Mouse (Mus musculus): ENCODE results near the gene Trim69. TPM values are rescaled to one million over a fixed set of nuclear protein-coding genes. Genes with fewer than 3 reads are reported as not detected.

Trim69 gene
- polyA plus RNA-seq, 1 experiment from 2014 or later: not detected

- no peaks in the 10 kb centered on the region for H3K27me3 ChIP-seq
- 90% methylated on average over 2 of the region's 2 CpGs for WGBS
- H3K4me2 ChIP-seq (replicated peaks): no peak overlapping the region
- no peak overlapping the region for H3K27ac ChIP-seq (replicated peaks)
- no peak for ATAC-seq (ENCODE audit: insufficient number of reproducible peaks, low FRiP score, low TSS enrichment, low read depth)
- H3K4me3 ChIP-seq (replicated peaks): no peak overlapping the region
- H3K36me3 ChIP-seq: no peaks in the 10 kb centered on the region
- no peaks in the 10 kb centered on the region for H3K9me3 ChIP-seq (replicated peaks)
- H3K9ac ChIP-seq: no peak overlapping the region
- H3K4me1 ChIP-seq: peaks cover 12% of the 10 kb centered on the region
Measured at GRCm38 (mm10) chr2:122154479-122154878, 6.0 kb upstream of the Trim69 start.

- Histone ChIP-seq H3K36me3 (no peaks in the 10 kb centered on the region), H3K4me3 (replicated peaks) (no peak overlapping the region), H3K9ac (no peak overlapping the region), H3K27ac (replicated peaks) (no peak overlapping the region), H3K27me3 (no peaks in the 10 kb centered on the region), H3K9me3 (replicated peaks) (no peaks in the 10 kb centered on the region), H3K4me1 (peaks cover 12% of the 10 kb centered on the region), H3K4me2 (replicated peaks) (no peak overlapping the region)
- 78% methylated on average over 2 of the region's 2 CpGs for WGBS
- ATAC-seq (ENCODE audit: insufficient number of reproducible peaks, low FRiP score, low TSS enrichment, low read depth): no peak
Measured at GRCm38 (mm10) chr2:122155292-122155691, 5.2 kb upstream of the Trim69 start.

GRCm38 (mm10) chr2:122156051-122156700 lies 4.3 kb upstream of the Trim69 start:
- H3K9ac ChIP-seq: no peak overlapping the region
- no peak overlapping the region for H3K4me3 ChIP-seq (replicated peaks)
- no peak overlapping the region for H3K27ac ChIP-seq (replicated peaks)
- no peaks in the 10 kb centered on the region for H3K36me3 ChIP-seq
- no peaks in the 10 kb centered on the region for H3K27me3 ChIP-seq
- no peak overlapping the region for H3K4me2 ChIP-seq (replicated peaks)
- WGBS: 86% methylated on average over 4 of the region's 4 CpGs
- no peaks in the 10 kb centered on the region for H3K9me3 ChIP-seq (replicated peaks)
- ATAC-seq (ENCODE audit: insufficient number of reproducible peaks, low FRiP score, low TSS enrichment, low read depth): no peak
- H3K4me1 ChIP-seq: peaks cover 12% of the 10 kb centered on the region

- Histone ChIP-seq H3K27me3 (no peaks in the 10 kb centered on the region), H3K9ac (no peak overlapping the region), H3K4me2 (replicated peaks) (no peak overlapping the region), H3K4me1 (peaks cover 16% of the 10 kb centered on the region), H3K4me3 (replicated peaks) (no peak overlapping the region), H3K27ac (replicated peaks) (no peak overlapping the region), H3K36me3 (no peaks in the 10 kb centered on the region), H3K9me3 (replicated peaks) (no peaks in the 10 kb centered on the region)
- no peak for ATAC-seq (ENCODE audit: insufficient number of reproducible peaks, low FRiP score, low TSS enrichment, low read depth)
Measured at GRCm38 (mm10) chr2:122157561-122157960, 2.9 kb upstream of the Trim69 start.

DNA sequence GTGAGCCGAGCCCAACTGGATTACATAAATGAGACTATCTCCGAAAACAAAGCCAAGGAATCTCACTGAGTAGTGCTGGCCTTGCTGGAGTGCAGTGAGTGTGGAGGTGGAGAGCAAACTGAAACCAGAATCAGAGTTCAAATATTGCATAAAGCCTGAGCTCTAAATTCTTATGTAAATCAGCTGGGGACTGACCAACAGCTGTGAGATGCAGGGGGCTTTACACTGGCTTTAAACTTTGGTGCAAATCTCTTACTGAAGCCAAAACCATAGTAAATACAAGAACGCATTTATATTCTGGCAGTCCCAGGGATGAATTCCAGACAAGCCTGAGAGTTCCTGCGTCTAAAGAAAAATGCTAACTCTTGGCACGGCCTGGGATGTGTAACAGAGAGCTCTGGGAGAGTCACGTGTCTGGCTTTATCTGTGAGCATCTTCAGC lies 2.1 kb upstream of the Trim69 start:
- H3K27me3 ChIP-seq: no peaks in the 10 kb centered on the region
- H3K4me1 ChIP-seq: peaks cover 16% of the 10 kb centered on the region
- peak; percentile 50; the same call in 1 of the 2 replicates for ATAC-seq (ENCODE audit: insufficient number of reproducible peaks, low FRiP score, low TSS enrichment, low read depth)
- peak overlapping the region; percentile 44 for H3K27ac ChIP-seq (replicated peaks)
- H3K4me3 ChIP-seq (replicated peaks): no peak overlapping the region
- H3K36me3 ChIP-seq: no peaks in the 10 kb centered on the region
- no peak overlapping the region for H3K9ac ChIP-seq
- H3K4me2 ChIP-seq (replicated peaks): no peak overlapping the region
- WGBS: 28% methylated on average over 6 of the region's 6 CpGs
- no peaks in the 10 kb centered on the region for H3K9me3 ChIP-seq (replicated peaks)

GRCm38 (mm10) chr2:122159667-122160066 lies 833 bp upstream of the Trim69 start:
- H3K4me3 ChIP-seq (replicated peaks): no peak overlapping the region
- no peaks in the 10 kb centered on the region for H3K36me3 ChIP-seq
- H3K27me3 ChIP-seq: no peaks in the 10 kb centered on the region
- peaks cover 16% of the 10 kb centered on the region for H3K4me1 ChIP-seq
- no peak overlapping the region for H3K4me2 ChIP-seq (replicated peaks)
- ATAC-seq (ENCODE audit: insufficient number of reproducible peaks, low FRiP score, low TSS enrichment, low read depth): no peak
- WGBS: 64% methylated on average over 6 of the region's 6 CpGs
- H3K27ac ChIP-seq (replicated peaks): no peak overlapping the region
- H3K9me3 ChIP-seq (replicated peaks): no peaks in the 10 kb centered on the region
- no peak overlapping the region for H3K9ac ChIP-seq

DNA sequence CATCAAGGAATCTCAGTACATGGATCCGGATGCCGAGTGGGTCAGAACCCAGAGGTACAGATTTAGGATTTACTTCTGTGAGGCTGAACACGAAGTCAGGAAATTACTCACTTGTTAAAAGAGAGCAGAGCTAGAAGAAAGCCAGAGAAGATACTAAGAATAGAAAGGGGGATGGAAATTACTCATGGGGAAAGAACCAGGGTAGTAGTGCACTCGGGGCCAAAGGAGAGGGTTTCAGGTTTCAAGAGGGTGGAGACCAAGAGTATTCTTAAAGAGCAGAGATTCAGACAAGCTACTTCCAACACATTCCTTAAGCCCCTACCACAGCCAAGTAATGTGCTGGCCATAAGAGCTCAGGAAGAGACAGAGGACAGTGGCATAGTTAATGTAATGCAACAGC lies 1.0 kb downstream of the Trim69 start:
- no peak for ATAC-seq (ENCODE audit: insufficient number of reproducible peaks, low FRiP score, low TSS enrichment, low read depth)
- Histone ChIP-seq H3K4me2 (replicated peaks) (no peak overlapping the region), H3K4me3 (replicated peaks) (no peak overlapping the region), H3K27me3 (no peaks in the 10 kb centered on the region), H3K4me1 (peaks cover 16% of the 10 kb centered on the region), H3K36me3 (no peaks in the 10 kb centered on the region), H3K9me3 (replicated peaks) (no peaks in the 10 kb centered on the region), H3K9ac (no peak overlapping the region), H3K27ac (replicated peaks) (no peak overlapping the region)
- WGBS: 42% methylated on average over 4 of the region's 4 CpGs

DNA sequence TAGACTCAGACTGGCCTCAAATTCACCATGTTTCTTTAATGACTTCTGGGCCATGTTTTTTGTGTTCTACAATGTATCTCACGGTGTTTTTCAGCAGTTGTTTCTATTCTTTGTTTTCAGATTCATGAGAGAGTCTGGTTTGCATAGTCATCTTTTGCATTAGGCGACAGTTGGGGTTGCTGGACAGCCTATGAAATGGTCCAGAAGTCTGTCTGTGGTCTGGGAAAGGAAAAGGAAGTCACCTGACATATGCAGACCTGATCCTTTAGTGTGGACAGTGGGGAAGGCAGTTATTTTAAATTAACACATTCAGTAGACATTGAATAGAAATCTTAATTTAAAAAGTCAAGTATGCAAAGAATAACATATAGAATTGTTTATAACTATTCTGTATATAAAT lies 2.0 kb downstream of the Trim69 start:
- H3K9me3 ChIP-seq (replicated peaks): no peaks in the 10 kb centered on the region
- H3K27me3 ChIP-seq: no peaks in the 10 kb centered on the region
- WGBS: 81% methylated on average over 2 of the region's 2 CpGs
- no peak overlapping the region for H3K27ac ChIP-seq (replicated peaks)
- no peaks in the 10 kb centered on the region for H3K36me3 ChIP-seq
- peaks cover 16% of the 10 kb centered on the region for H3K4me1 ChIP-seq
- H3K9ac ChIP-seq: no peak overlapping the region
- H3K4me3 ChIP-seq (replicated peaks): no peak overlapping the region
- no peak overlapping the region for H3K4me2 ChIP-seq (replicated peaks)
- ATAC-seq (ENCODE audit: insufficient number of reproducible peaks, low FRiP score, low TSS enrichment, low read depth): no peak

GRCm38 (mm10) chr2:122163430-122164195 lies 3.1 kb downstream of the Trim69 start:
- 62% methylated on average over 13 of the region's 13 CpGs for WGBS
- Histone ChIP-seq H3K4me3 (replicated peaks) (no peak overlapping the region), H3K4me2 (replicated peaks) (no peak overlapping the region), H3K4me1 (peaks cover 9% of the 10 kb centered on the region; the same call in 1 of the 2 replicates), H3K36me3 (no peaks in the 10 kb centered on the region), H3K27me3 (no peaks in the 10 kb centered on the region), H3K27ac (replicated peaks) (0 out of 2 replicates have a peak overlapping the region, but pooled peaks have one; percentile 7), H3K9me3 (replicated peaks) (no peaks in the 10 kb centered on the region), H3K9ac (no peak overlapping the region)
- no peak for ATAC-seq (ENCODE audit: insufficient number of reproducible peaks, low FRiP score, low TSS enrichment, low read depth)

DNA sequence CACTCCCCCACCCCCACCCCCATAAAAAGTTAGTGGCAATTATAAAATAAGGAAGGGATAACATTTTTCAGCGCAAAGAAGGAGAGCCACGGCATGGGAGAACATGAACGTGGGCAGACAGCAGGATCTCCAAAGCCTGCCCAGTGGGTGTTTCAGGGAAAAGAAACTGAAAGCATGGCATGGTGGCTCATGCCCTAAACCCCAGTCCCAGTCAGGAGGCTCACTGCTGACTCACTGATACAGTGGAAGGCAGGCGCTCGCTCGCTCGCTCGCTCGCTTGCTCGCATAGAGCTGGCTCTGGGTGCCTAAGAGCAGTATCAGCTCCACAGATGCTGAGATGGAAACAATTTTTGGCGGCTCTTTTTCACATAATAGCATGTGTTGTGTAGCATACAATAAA lies 3.8 kb downstream of the Trim69 start:
- Histone ChIP-seq H3K27me3 (no peaks in the 10 kb centered on the region), H3K4me2 (replicated peaks) (no peak overlapping the region), H3K27ac (replicated peaks) (no peak overlapping the region), H3K9me3 (replicated peaks) (no peaks in the 10 kb centered on the region), H3K36me3 (no peaks in the 10 kb centered on the region), H3K9ac (no peak overlapping the region), H3K4me1 (0 out of 2 replicates have a peak, but pooled peaks cover 4% of the 10 kb centered on the region), H3K4me3 (replicated peaks) (no peak overlapping the region)
- ATAC-seq (ENCODE audit: insufficient number of reproducible peaks, low FRiP score, low TSS enrichment, low read depth): no peak
- WGBS: 75% methylated on average over 11 of the region's 11 CpGs

GRCm38 (mm10) chr2:122171292-122171691 lies 10.8 kb downstream of the Trim69 start:
- no peak for ATAC-seq (ENCODE audit: insufficient number of reproducible peaks, low FRiP score, low TSS enrichment, low read depth)
- 74% methylated on average over 6 of the region's 6 CpGs for WGBS

More at GRCm38 (mm10) chr2:122171292-122171691, 10.8 kb downstream of the Trim69 start:
- Histone ChIP-seq H3K4me2 (replicated peaks) (no peak overlapping the region), H3K9me3 (replicated peaks) (no peaks in the 10 kb centered on the region), H3K27me3 (no peaks in the 10 kb centered on the region), H3K4me1 (no peaks in the 10 kb centered on the region), H3K36me3 (no peaks in the 10 kb centered on the region), H3K4me3 (replicated peaks) (no peak overlapping the region), H3K9ac (no peak overlapping the region), H3K27ac (replicated peaks) (no peak overlapping the region)

Measured in embryonic facial prominence, embryonic 15.5 days (tissue).